Mouse (Mus musculus): ENCODE measurements around the gene Mtf1. TPM values are rescaled to one million over a fixed set of nuclear protein-coding genes. Genes with fewer than 3 reads are reported as not detected.

The Mtf1 gene
- polyA plus RNA-seq, 1 experiment from 2014 or later, result 12.4 TPM

- no peak overlapping the region for H3K27ac ChIP-seq
- H3K4me2 ChIP-seq (replicated peaks), result no peak overlapping the region
- H3K27me3 ChIP-seq, result no peaks in the 10 kb centered on the region
- ATAC-seq (ENCODE audit: low FRiP score), result no peak
- H3K4me3 ChIP-seq, result no peak overlapping the region
- peaks cover 37% of the 10 kb centered on the region for H3K36me3 ChIP-seq
- 87% methylated on average over 9 of the region's 9 CpGs for WGBS
- H3K9ac ChIP-seq, result no peak overlapping the region
- no peaks in the 10 kb centered on the region for H3K9me3 ChIP-seq (replicated peaks)
- H3K4me1 ChIP-seq, result peaks cover 18% of the 10 kb centered on the region
These were observed 7.4 kb downstream of the Mtf1 start for GRCm38 (mm10) chr4:124809136-124809883.

GRCm38 (mm10) chr4:124810056-124810455 is 8.2 kb downstream of the Mtf1 start:
- Histone ChIP-seq H3K4me1 (peaks cover 18% of the 10 kb centered on the region), H3K4me2 (replicated peaks) (no peak overlapping the region), H3K27ac (no peak overlapping the region), H3K9ac (no peak overlapping the region), H3K27me3 (no peaks in the 10 kb centered on the region), H3K9me3 (replicated peaks) (no peaks in the 10 kb centered on the region), H3K36me3 (peaks cover 32% of the 10 kb centered on the region), H3K4me3 (no peak overlapping the region)
- ATAC-seq (ENCODE audit: low FRiP score), result no peak
- WGBS, result 91% methylated on average over 7 of the region's 7 CpGs

- no peak overlapping the region for H3K27ac ChIP-seq
- no peak for ATAC-seq (ENCODE audit: low FRiP score)
- no peak overlapping the region; the same call in 1 of the 2 replicates for H3K9ac ChIP-seq
These were observed 9.6 kb downstream of the Mtf1 start for GRCm38 (mm10) chr4:124811347-124811975.

GRCm38 (mm10) chr4:124815901-124816300 is 14.0 kb downstream of the Mtf1 start:
- H3K36me3 ChIP-seq, result peaks cover 10% of the 10 kb centered on the region
- H3K4me2 ChIP-seq (replicated peaks), result no peak overlapping the region
- no peak overlapping the region for H3K27ac ChIP-seq
- peaks cover 20% of the 10 kb centered on the region for H3K4me1 ChIP-seq
- no peaks in the 10 kb centered on the region for H3K27me3 ChIP-seq
- no peak for ATAC-seq (ENCODE audit: low FRiP score)
- H3K9ac ChIP-seq, result no peak overlapping the region
- H3K4me3 ChIP-seq, result no peak overlapping the region
- 93% methylated on average over 11 of the region's 11 CpGs for WGBS
- no peaks in the 10 kb centered on the region for H3K9me3 ChIP-seq (replicated peaks)

More at GRCm38 (mm10) chr4:124811347-124811975, 9.6 kb downstream of the Mtf1 start:
- WGBS, result 24% methylated on average over 9 of the region's 9 CpGs
- Histone ChIP-seq H3K36me3 (peaks cover 20% of the 10 kb centered on the region), H3K4me3 (no peak overlapping the region), H3K27me3 (no peaks in the 10 kb centered on the region), H3K4me1 (peaks cover 17% of the 10 kb centered on the region), H3K9me3 (replicated peaks) (no peaks in the 10 kb centered on the region), H3K4me2 (replicated peaks) (no peak overlapping the region)

- H3K27ac ChIP-seq, result no peak overlapping the region
- 24% methylated on average over 6 of the region's 6 CpGs for WGBS
- no peak overlapping the region for H3K4me3 ChIP-seq
- H3K4me2 ChIP-seq (replicated peaks), result no peak overlapping the region
- H3K4me1 ChIP-seq, result peaks cover 9% of the 10 kb centered on the region
- no peaks in the 10 kb centered on the region for H3K9me3 ChIP-seq (replicated peaks)
- no peak overlapping the region for H3K9ac ChIP-seq
- peaks cover 16% of the 10 kb centered on the region for H3K36me3 ChIP-seq
- ATAC-seq (ENCODE audit: low FRiP score), result no peak
- H3K27me3 ChIP-seq, result no peaks in the 10 kb centered on the region
These were observed 15.9 kb downstream of the Mtf1 start for GRCm38 (mm10) chr4:124817803-124818202.

GRCm38 (mm10) chr4:124818832-124819231 is 16.9 kb downstream of the Mtf1 start:
- no peak for ATAC-seq (ENCODE audit: low FRiP score)
- WGBS, result 96% methylated on average over 4 of the region's 4 CpGs

GRCm38 (mm10) chr4:124824967-124825366 is 23.1 kb downstream of the Mtf1 start:
- H3K4me1 ChIP-seq, result no peaks in the 10 kb centered on the region

More at GRCm38 (mm10) chr4:124818832-124819231, 16.9 kb downstream of the Mtf1 start:
- H3K27ac ChIP-seq, result no peak overlapping the region
- H3K36me3 ChIP-seq, result peaks cover 26% of the 10 kb centered on the region
- peaks cover 9% of the 10 kb centered on the region for H3K4me1 ChIP-seq
- H3K4me2 ChIP-seq (replicated peaks), result no peak overlapping the region
- no peaks in the 10 kb centered on the region for H3K9me3 ChIP-seq (replicated peaks)
- no peaks in the 10 kb centered on the region for H3K27me3 ChIP-seq
- H3K9ac ChIP-seq, result no peak overlapping the region
- H3K4me3 ChIP-seq, result no peak overlapping the region

GRCm38 (mm10) chr4:124825371-124825965 is 23.6 kb downstream of the Mtf1 start:
- H3K4me3 ChIP-seq, result no peak overlapping the region
- H3K4me1 ChIP-seq, result no peaks in the 10 kb centered on the region
- no peaks in the 10 kb centered on the region for H3K9me3 ChIP-seq (replicated peaks)
- ATAC-seq (ENCODE audit: low FRiP score), result no peak
- no peaks in the 10 kb centered on the region for H3K27me3 ChIP-seq
- H3K4me2 ChIP-seq (replicated peaks), result no peak overlapping the region
- H3K27ac ChIP-seq, result no peak overlapping the region
- peaks cover 68% of the 10 kb centered on the region for H3K36me3 ChIP-seq
- H3K9ac ChIP-seq, result no peak overlapping the region
- WGBS, result 94% methylated on average over 21 of the region's 21 CpGs

More at GRCm38 (mm10) chr4:124824967-124825366, 23.1 kb downstream of the Mtf1 start:
- Histone ChIP-seq H3K27me3 (no peaks in the 10 kb centered on the region), H3K9me3 (replicated peaks) (no peaks in the 10 kb centered on the region), H3K4me3 (no peak overlapping the region), H3K9ac (no peak overlapping the region), H3K27ac (no peak overlapping the region), H3K4me2 (replicated peaks) (no peak overlapping the region), H3K36me3 (peaks cover 68% of the 10 kb centered on the region)
- no peak for ATAC-seq (ENCODE audit: low FRiP score)
- 94% methylated on average over 6 of the region's 6 CpGs for WGBS

GRCm38 (mm10) chr4:124829671-124830070 is 27.8 kb downstream of the Mtf1 start:
- WGBS, result 92% methylated on average over 5 of the region's 5 CpGs
- no peaks in the 10 kb centered on the region for H3K9me3 ChIP-seq (replicated peaks)
- H3K27ac ChIP-seq, result no peak overlapping the region
- peaks cover 71% of the 10 kb centered on the region for H3K36me3 ChIP-seq
- H3K27me3 ChIP-seq, result no peaks in the 10 kb centered on the region
- no peak overlapping the region for H3K9ac ChIP-seq
- ATAC-seq (ENCODE audit: low FRiP score), result no peak
- H3K4me2 ChIP-seq (replicated peaks), result no peak overlapping the region
- H3K4me1 ChIP-seq, result no peaks in the 10 kb centered on the region
- H3K4me3 ChIP-seq, result no peak overlapping the region

GRCm38 (mm10) chr4:124832796-124833195 is 30.9 kb downstream of the Mtf1 start:
- H3K4me2 ChIP-seq (replicated peaks), result no peak overlapping the region
- no peaks in the 10 kb centered on the region for H3K4me1 ChIP-seq
- no peaks in the 10 kb centered on the region for H3K9me3 ChIP-seq (replicated peaks)
- 93% methylated on average over 10 of the region's 10 CpGs for WGBS
- no peak overlapping the region for H3K9ac ChIP-seq
- no peak for ATAC-seq (ENCODE audit: low FRiP score)
- no peak overlapping the region for H3K27ac ChIP-seq
- H3K4me3 ChIP-seq, result no peak overlapping the region
- H3K27me3 ChIP-seq, result no peaks in the 10 kb centered on the region
- peaks cover 55% of the 10 kb centered on the region for H3K36me3 ChIP-seq

- Histone ChIP-seq H3K4me3 (no peak overlapping the region), H3K4me2 (replicated peaks) (no peak overlapping the region), H3K36me3 (peaks cover 71% of the 10 kb centered on the region), H3K4me1 (no peaks in the 10 kb centered on the region), H3K9ac (no peak overlapping the region), H3K27ac (no peak overlapping the region), H3K9me3 (replicated peaks) (no peaks in the 10 kb centered on the region; the same call in 1 of the 2 replicates), H3K27me3 (no peaks in the 10 kb centered on the region)
- 88% methylated on average over 14 of the region's 14 CpGs for WGBS
- ATAC-seq (ENCODE audit: low FRiP score), result no peak
These were observed 36.3 kb downstream of the Mtf1 start for GRCm38 (mm10) chr4:124838035-124838700.

GRCm38 (mm10) chr4:124840998-124841397 is 39.1 kb downstream of the Mtf1 start:
- no peak for ATAC-seq (ENCODE audit: low FRiP score)
- peaks cover 70% of the 10 kb centered on the region for H3K36me3 ChIP-seq

More at GRCm38 (mm10) chr4:124840998-124841397, 39.1 kb downstream of the Mtf1 start:
- 90% methylated on average over 1 of the region's 1 CpGs for WGBS
- Histone ChIP-seq H3K4me2 (replicated peaks) (no peak overlapping the region), H3K4me1 (no peaks in the 10 kb centered on the region), H3K27ac (no peak overlapping the region), H3K4me3 (no peak overlapping the region), H3K27me3 (no peaks in the 10 kb centered on the region), H3K9me3 (replicated peaks) (no peaks in the 10 kb centered on the region; the same call in 1 of the 2 replicates), H3K9ac (no peak overlapping the region)

All from hindbrain, embryonic 12.5 days (tissue).